Mouse (Mus musculus): Measurements from ENCODE around the gene Gtf2f2. TPM values are rescaled to one million over a fixed set of nuclear protein-coding genes. Genes with fewer than 3 reads are reported as not detected.

Gtf2f2 gene
- polyA plus RNA-seq, 1 experiment from 2014 or later = 39.5 TPM

- WGBS = 90% methylated on average over 3 of the region's 3 CpGs
- H3K27me3 ChIP-seq = no peaks in the 10 kb centered on the region
- no peak overlapping the region for H3K4me2 ChIP-seq (replicated peaks)
- peaks cover 12% of the 10 kb centered on the region for H3K4me1 ChIP-seq
- no peak overlapping the region for H3K27ac ChIP-seq
- H3K36me3 ChIP-seq = peaks cover 19% of the 10 kb centered on the region
- no peak for ATAC-seq (ENCODE audit: insufficient number of reproducible peaks, insufficient read depth, low FRiP score, low TSS enrichment)
- H3K9me3 ChIP-seq = no peaks in the 10 kb centered on the region
- no peak overlapping the region for H3K9ac ChIP-seq
- H3K4me3 ChIP-seq = no peak overlapping the region
These were observed 105.7 kb downstream of the Gtf2f2 start for GRCm38 (mm10) chr14:75904972-75905371.

- Histone ChIP-seq H3K36me3 (peaks cover 19% of the 10 kb centered on the region), H3K4me1 (peaks cover 12% of the 10 kb centered on the region), H3K27ac (no peak overlapping the region), H3K4me2 (replicated peaks) (no peak overlapping the region), H3K9me3 (no peaks in the 10 kb centered on the region), H3K4me3 (no peak overlapping the region), H3K27me3 (no peaks in the 10 kb centered on the region), H3K9ac (no peak overlapping the region)
- 94% methylated on average over 3 of the region's 3 CpGs for WGBS
- ATAC-seq (ENCODE audit: insufficient number of reproducible peaks, insufficient read depth, low FRiP score, low TSS enrichment) = no peak
These were observed 107.5 kb downstream of the Gtf2f2 start for GRCm38 (mm10) chr14:75903131-75903530.

- no peak overlapping the region for H3K4me2 ChIP-seq (replicated peaks)
- H3K9ac ChIP-seq = no peak overlapping the region
- WGBS = 66% methylated on average over 2 of the region's 2 CpGs
- H3K4me3 ChIP-seq = no peak overlapping the region
- H3K4me1 ChIP-seq = peaks cover 12% of the 10 kb centered on the region
- H3K27ac ChIP-seq = peak overlapping the region; percentile 41; the same call in 1 of the 2 replicates
- no peaks in the 10 kb centered on the region for H3K27me3 ChIP-seq
- H3K36me3 ChIP-seq = peaks cover 22% of the 10 kb centered on the region
- ATAC-seq (ENCODE audit: insufficient number of reproducible peaks, insufficient read depth, low FRiP score, low TSS enrichment) = no peak
- no peaks in the 10 kb centered on the region for H3K9me3 ChIP-seq
These were observed 108.7 kb downstream of the Gtf2f2 start for GRCm38 (mm10) chr14:75902013-75902412.

DNA sequence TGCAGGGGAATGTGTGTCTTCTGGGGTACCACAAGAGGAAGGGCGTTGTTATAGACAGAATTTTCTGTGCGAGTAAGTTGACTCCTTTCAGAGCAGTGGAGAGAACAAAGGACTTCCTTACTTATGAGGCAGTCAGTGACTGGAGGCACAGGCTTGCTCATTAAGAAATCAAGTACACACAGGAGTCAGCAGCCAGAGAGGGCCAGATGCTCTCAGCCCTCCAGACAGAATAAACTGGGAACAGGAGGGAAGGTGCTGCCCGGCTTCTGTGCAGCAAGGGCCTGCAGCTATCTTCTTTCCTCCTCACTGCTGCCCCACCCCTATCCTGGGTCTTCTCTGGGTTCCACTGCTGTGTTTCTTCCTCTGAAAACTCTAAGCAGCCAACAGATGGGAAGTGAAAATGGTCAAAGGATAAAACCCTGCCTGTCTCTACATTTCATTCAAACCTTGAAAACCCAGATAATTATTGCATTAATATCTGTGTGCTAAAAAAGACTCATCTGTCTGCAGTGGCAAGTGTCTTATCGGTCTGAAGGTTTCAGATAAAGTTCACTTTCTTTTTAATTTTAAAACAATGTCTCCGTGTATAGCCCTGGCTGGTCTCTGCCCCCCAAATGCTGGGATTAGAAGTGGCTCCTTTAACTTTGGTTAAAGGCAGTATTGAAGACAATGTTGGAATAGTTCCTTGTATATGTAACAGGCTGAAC lies 109.7 kb downstream of the Gtf2f2 start:
- 44% methylated on average over 5 of the region's 5 CpGs for WGBS
- 0 out of 2 replicates have a peak, but pooled peaks have one; percentile 47 for ATAC-seq (ENCODE audit: insufficient number of reproducible peaks, insufficient read depth, low FRiP score, low TSS enrichment)
- Histone ChIP-seq H3K9ac (no peak overlapping the region), H3K36me3 (peaks cover 19% of the 10 kb centered on the region), H3K27me3 (no peaks in the 10 kb centered on the region), H3K4me2 (replicated peaks) (no peak overlapping the region), H3K4me3 (no peak overlapping the region), H3K27ac (peak overlapping the region; percentile 59), H3K4me1 (peaks cover 12% of the 10 kb centered on the region), H3K9me3 (no peaks in the 10 kb centered on the region)

GRCm38 (mm10) chr14:75899566-75899965 lies 111.1 kb downstream of the Gtf2f2 start:
- Histone ChIP-seq H3K4me3 (no peak overlapping the region), H3K27ac (no peak overlapping the region), H3K9me3 (no peaks in the 10 kb centered on the region), H3K4me1 (peaks cover 12% of the 10 kb centered on the region), H3K4me2 (replicated peaks) (no peak overlapping the region), H3K27me3 (no peaks in the 10 kb centered on the region), H3K36me3 (peaks cover 7% of the 10 kb centered on the region), H3K9ac (no peak overlapping the region)
- 23% methylated on average over 4 of the region's 4 CpGs for WGBS
- peak; percentile 69; the same call in 1 of the 2 replicates for ATAC-seq (ENCODE audit: insufficient number of reproducible peaks, insufficient read depth, low FRiP score, low TSS enrichment)

DNA sequence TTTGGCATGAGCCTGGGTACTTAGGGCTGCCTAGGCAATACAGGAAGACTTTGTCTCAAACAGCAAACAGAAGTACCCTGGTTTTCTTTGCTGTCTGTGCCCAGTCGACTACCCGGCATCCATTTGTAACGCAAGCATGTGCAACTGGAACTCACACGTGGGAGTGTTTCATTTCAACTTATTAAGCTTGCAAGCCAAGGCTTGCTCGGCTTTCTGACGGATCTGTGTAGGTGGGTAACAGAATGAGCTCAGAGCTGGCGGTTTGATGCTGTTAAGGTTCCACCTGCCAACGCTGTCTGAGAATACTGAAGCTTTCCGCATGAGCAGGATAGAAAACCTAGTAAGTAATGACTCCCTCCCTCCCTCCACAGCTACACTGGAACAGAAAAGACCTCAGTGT lies 118.5 kb downstream of the Gtf2f2 start:
- ATAC-seq (ENCODE audit: insufficient number of reproducible peaks, insufficient read depth, low FRiP score, low TSS enrichment) = no peak
- Histone ChIP-seq H3K36me3 (peaks cover 4% of the 10 kb centered on the region), H3K4me3 (no peak overlapping the region), H3K27ac (no peak overlapping the region), H3K27me3 (no peaks in the 10 kb centered on the region), H3K4me1 (no peaks in the 10 kb centered on the region), H3K9ac (no peak overlapping the region), H3K4me2 (replicated peaks) (no peak overlapping the region), H3K9me3 (no peaks in the 10 kb centered on the region)
- WGBS = 80% methylated on average over 9 of the region's 9 CpGs

- no peaks in the 10 kb centered on the region; the same call in 1 of the 2 replicates for H3K4me1 ChIP-seq
- H3K4me2 ChIP-seq (replicated peaks) = no peak overlapping the region
- H3K9me3 ChIP-seq = no peaks in the 10 kb centered on the region
- no peaks in the 10 kb centered on the region for H3K36me3 ChIP-seq
- ATAC-seq (ENCODE audit: insufficient number of reproducible peaks, insufficient read depth, low FRiP score, low TSS enrichment) = no peak
- no peak overlapping the region for H3K27ac ChIP-seq
- H3K9ac ChIP-seq = no peak overlapping the region
- H3K4me3 ChIP-seq = no peak overlapping the region
- no peaks in the 10 kb centered on the region for H3K27me3 ChIP-seq
- WGBS = 66% methylated on average over 5 of the region's 5 CpGs
These were observed 126.8 kb downstream of the Gtf2f2 start for GRCm38 (mm10) chr14:75883873-75884272.

DNA sequence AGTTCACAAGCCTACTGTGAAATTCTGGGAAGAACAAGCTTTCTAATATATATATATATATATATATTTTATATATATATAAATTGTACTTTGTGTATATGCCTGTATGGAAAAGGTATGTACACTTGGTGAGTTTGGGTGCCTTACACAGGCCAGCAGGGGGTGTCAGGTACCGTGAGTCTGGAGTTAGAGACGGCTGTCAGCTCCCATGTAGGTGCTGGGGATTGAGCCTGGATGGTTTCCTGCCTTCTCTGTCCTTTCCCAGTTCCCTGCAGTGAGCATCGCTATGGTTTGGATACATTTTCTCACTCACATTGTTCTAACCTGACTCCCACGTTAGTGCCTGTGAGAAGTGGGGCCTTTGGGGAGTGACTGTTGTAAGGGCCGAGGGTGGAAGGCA lies 127.3 kb downstream of the Gtf2f2 start:
- H3K27ac ChIP-seq = no peak overlapping the region
- no peaks in the 10 kb centered on the region for H3K9me3 ChIP-seq
- no peak for ATAC-seq (ENCODE audit: insufficient number of reproducible peaks, insufficient read depth, low FRiP score, low TSS enrichment)
- H3K4me2 ChIP-seq (replicated peaks) = no peak overlapping the region
- no peaks in the 10 kb centered on the region; the same call in 1 of the 2 replicates for H3K4me1 ChIP-seq
- no peaks in the 10 kb centered on the region for H3K36me3 ChIP-seq
- WGBS = 68% methylated on average over 5 of the region's 5 CpGs
- no peaks in the 10 kb centered on the region for H3K27me3 ChIP-seq
- H3K4me3 ChIP-seq = no peak overlapping the region
- no peak overlapping the region for H3K9ac ChIP-seq

GRCm38 (mm10) chr14:75881856-75882255 lies 128.8 kb downstream of the Gtf2f2 start:
- no peak for ATAC-seq (ENCODE audit: insufficient number of reproducible peaks, insufficient read depth, low FRiP score, low TSS enrichment)
- H3K27me3 ChIP-seq = no peaks in the 10 kb centered on the region
- H3K27ac ChIP-seq = no peak overlapping the region
- H3K4me3 ChIP-seq = no peak overlapping the region
- no peak overlapping the region for H3K4me2 ChIP-seq (replicated peaks)
- no peaks in the 10 kb centered on the region; the same call in 1 of the 2 replicates for H3K4me1 ChIP-seq
- 31% methylated on average over 4 of the region's 4 CpGs for WGBS
- no peaks in the 10 kb centered on the region for H3K9me3 ChIP-seq
- H3K36me3 ChIP-seq = no peaks in the 10 kb centered on the region
- no peak overlapping the region for H3K9ac ChIP-seq

DNA sequence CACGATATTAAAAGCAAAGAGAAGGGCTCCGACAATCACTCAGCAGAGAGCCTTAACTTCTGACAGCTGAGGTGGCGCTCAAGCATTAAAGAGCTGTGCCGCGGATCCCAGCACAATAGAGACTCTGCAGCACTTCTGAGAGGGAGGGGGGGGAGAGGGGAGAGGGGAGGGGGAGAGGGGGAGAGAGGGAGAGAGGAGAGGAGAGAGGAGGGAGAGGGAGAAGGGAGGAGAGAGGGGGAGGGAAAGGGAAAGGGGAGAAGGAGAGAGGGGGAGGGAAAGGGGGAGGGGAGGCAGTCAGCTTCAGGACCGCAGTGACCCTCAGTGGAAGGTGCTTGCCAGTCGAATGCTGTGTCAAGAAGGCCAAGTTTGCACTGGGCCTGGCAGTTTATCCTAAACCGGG lies 131.7 kb downstream of the Gtf2f2 start:
- H3K9me3 ChIP-seq = no peaks in the 10 kb centered on the region
- H3K36me3 ChIP-seq = no peaks in the 10 kb centered on the region
- no peak overlapping the region for H3K4me2 ChIP-seq (replicated peaks)
- no peak overlapping the region for H3K9ac ChIP-seq
- H3K4me1 ChIP-seq = no peaks in the 10 kb centered on the region; the same call in 1 of the 2 replicates
- WGBS = 27% methylated on average over 8 of the region's 8 CpGs
- H3K27ac ChIP-seq = no peak overlapping the region
- no peak overlapping the region for H3K4me3 ChIP-seq
- ATAC-seq (ENCODE audit: insufficient number of reproducible peaks, insufficient read depth, low FRiP score, low TSS enrichment) = no peak
- no peaks in the 10 kb centered on the region for H3K27me3 ChIP-seq

DNA sequence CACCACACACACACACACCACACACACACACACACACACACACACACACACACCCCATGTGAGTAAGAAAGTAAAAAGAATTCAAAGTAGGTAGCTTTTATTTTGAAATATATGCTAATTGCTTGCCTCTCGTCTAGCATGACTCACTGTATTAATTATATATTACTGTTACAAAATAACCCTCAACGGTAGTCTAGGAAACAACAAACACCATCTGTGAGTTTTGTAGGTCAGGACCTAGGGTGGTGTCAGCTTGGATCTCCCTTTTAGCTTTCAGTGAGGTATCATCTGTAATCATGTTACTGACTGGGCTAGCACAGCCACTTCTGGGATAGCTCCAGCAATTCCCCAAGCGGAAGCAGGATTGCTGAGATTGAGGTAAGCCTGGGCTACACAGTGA lies 133.4 kb downstream of the Gtf2f2 start:
- WGBS = 67% methylated on average over 3 of the region's 3 CpGs
- Histone ChIP-seq H3K9me3 (no peaks in the 10 kb centered on the region), H3K27ac (no peak overlapping the region), H3K36me3 (no peaks in the 10 kb centered on the region), H3K9ac (no peak overlapping the region), H3K4me2 (replicated peaks) (no peak overlapping the region), H3K4me3 (no peak overlapping the region), H3K27me3 (no peaks in the 10 kb centered on the region), H3K4me1 (no peaks in the 10 kb centered on the region; the same call in 1 of the 2 replicates)
- no peak for ATAC-seq (ENCODE audit: insufficient number of reproducible peaks, insufficient read depth, low FRiP score, low TSS enrichment)

GRCm38 (mm10) chr14:75876320-75877043 lies 134.2 kb downstream of the Gtf2f2 start:
- Histone ChIP-seq H3K4me2 (replicated peaks) (peak overlapping the region; percentile 38), H3K36me3 (no peaks in the 10 kb centered on the region), H3K4me3 (peak overlapping the region; percentile 17), H3K4me1 (no peaks in the 10 kb centered on the region), H3K27me3 (no peaks in the 10 kb centered on the region), H3K27ac (no peak overlapping the region), H3K9me3 (no peaks in the 10 kb centered on the region), H3K9ac (no peak overlapping the region)
- ATAC-seq (ENCODE audit: insufficient number of reproducible peaks, insufficient read depth, low FRiP score, low TSS enrichment) = peak; percentile 42; the same call in 1 of the 2 replicates
- 14% methylated on average over 21 of the region's 21 CpGs for WGBS
